Mouse (Mus musculus) monocyte, adult 5-6 weeks (primary cell): Measurements from ENCODE around the gene Tmem59. TPM values are rescaled to one million over a fixed set of nuclear protein-coding genes. Genes with fewer than 3 reads are reported as not detected.

Experiments
- ATAC-seq: fragments of 153-309, 156-312 bp; replicated peaks from 2 replicates; pipeline ENCODE4 v1.8.0; 2017; ENCODE audit warnings: mild to moderate bottlenecking; ENCODE audit not compliant: low TSS enrichment, insufficient number of reproducible peaks, severe bottlenecking, poor library complexity, low FRiP score
- total RNA-seq: library from RNA; stranded (forward); fragments of 200-1000, 200-491, 200-594 nt; gene quantifications from 3 replicates; pipeline ENCODE4 v1.2.3, GENCODE M21; 2017

Tmem59 gene
- total RNA-seq, result 184 to 208 TPM (median 196 TPM) in 3 replicates

- peak; percentile 89 for ATAC-seq
Observed at GRCm38 (mm10) chr4:107178182-107178829, at the start of gene Tmem59. Gene Tmem59 (plus strand): TSS chr4:107178399.

GRCm38 (mm10) chr4:107129373-107129772, 48.8 kb upstream of the Tmem59 start:
- ATAC-seq, result no peak

DNA sequence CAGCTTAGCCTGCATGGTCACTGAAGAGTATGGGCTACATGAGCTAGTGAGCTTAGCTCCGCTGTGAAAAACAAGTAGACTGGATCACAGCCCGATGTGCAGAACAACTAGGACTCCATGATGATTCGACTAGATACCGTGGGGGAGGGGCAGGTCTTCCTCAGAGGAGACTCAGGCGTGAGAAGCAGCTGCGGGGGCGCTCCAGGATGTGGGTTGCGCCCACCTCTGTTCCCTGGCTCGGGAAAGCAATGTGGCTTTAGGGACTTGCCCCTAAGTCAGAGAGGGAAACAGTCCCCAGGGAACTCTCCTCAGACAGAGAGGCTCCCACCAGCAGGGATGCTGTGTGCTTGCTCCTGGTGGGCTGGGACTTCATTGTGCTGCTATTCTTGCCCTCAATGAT, 47.7 kb upstream of the Tmem59 start:
- no peak for ATAC-seq

- no peak for ATAC-seq
Observed at GRCm38 (mm10) chr4:107134891-107135290, 43.3 kb upstream of the Tmem59 start.

DNA sequence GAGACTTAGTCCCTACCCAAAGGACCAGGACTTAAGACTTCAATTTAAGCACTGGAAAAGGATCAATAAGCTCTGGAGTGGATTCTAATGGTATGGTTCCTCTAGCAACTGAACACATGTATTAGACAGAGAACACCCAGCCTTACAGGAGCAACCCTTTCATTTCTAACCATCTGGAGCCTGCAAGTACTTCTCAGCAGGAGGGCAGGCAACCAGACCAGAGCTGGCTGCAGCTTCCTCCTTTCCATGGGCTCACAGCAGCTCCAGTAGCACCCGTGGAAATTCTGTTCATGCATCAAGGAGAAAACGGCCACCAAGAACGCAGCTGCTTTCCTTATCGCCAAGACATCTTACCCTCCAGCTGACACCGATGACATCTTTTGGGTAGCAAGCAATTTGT, 42.5 kb upstream of the Tmem59 start:
- no peak for ATAC-seq

GRCm38 (mm10) chr4:107136531-107136930, 41.7 kb upstream of the Tmem59 start:
- ATAC-seq, result no peak

DNA sequence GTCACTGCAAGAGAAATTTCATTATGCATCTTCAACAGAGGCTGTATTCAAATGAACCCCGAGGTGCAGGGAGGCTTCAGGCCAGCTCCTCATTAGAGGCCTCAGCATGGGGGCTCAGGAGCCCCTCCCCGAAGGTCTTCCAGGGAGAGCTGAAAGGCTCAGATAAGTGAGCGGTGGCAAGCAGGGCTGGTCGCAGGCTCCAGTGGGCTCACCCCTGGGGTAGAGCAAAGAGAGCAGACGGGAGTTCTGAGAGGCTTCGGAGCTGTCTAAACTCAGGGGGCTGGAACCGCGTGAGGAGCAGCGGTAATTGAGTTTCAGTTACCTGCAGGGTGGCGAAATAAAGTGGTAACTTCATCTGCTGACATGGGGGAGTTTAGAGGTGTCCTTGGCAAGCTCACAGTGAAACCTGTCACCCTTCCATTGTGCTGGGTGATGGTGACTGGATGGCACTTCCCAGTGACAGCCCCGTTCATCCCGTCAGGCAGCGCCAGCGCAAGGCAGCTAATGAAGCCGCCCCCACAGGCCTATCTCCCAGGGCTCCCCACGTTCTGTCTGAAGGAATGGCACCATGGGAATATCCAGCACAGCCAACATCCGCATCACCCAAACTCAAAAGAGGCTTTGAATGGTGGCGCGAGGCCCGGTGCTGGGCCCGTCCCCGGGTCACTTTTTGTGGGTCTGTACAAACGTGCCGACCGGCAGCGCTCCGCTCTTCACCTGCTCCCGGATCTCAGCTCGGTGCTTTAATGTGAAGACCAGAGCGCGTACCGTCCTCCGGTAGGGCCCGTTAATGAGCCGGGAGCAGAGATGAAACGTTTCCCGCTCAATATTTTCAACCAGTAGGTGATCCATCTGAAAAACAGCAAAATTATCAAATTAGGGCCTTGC, 39.0 kb upstream of the Tmem59 start:
- no peak for ATAC-seq

GRCm38 (mm10) chr4:107139836-107140631, 38.2 kb upstream of the Tmem59 start:
- ATAC-seq, result no peak

DNA sequence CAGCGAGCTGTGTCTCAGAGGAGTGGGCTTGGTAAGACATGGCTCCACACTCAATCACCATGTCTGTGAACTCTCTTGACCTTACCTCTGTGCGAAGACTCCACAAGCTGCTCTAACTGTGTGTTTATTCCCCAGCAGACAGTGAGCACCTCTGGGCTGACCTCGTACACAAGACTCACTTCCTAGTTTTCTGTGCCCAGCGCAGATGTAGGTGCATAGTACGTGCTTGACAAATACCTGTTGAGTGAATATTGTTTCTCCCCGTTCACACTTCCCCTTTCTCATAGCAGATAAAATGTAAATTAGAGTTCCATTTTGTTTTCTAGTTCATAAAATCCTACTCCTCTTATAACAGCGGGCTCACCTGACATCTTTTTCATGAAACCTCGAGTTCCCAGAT, 34.7 kb upstream of the Tmem59 start:
- ATAC-seq, result no peak

DNA sequence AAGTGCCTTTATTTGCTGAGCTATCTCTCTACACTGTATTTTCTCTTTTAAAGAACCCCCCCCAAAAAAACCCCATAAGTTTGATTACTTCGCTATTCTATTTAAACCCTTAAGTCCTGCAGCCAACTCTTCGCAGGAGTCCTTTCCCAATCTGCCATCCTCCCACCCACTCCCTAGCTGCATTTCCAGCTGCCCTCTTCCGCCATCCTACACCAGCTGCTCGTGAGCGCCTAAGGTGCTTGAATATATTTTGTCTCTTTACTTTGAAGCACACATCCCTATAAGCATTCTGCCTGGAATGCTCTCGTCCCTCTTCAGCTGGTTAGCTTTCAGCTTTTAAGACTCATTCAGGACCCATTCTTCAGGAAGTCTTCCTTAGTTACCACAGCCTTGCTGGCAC, 27.2 kb upstream of the Tmem59 start:
- ATAC-seq, result no peak

DNA sequence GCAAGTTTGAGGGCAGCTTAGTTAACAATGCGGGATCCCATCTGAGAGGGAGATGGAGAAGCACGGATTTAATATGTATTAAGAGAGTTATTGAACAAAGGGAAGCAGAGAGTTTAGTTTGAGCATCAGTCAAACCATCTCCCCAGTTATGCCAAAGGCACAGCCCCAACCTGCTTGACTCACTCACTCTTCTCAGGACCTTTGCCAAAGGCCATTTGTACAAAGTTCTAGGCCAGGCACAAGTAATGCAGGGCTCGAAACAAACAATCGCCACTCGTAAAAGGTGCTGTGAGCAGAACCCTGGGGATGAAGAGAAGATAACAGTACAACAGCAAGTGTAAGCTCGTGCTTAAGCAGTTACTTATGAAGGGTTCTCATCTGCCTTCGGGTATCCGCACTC, 25.6 kb upstream of the Tmem59 start:
- no peak for ATAC-seq

DNA sequence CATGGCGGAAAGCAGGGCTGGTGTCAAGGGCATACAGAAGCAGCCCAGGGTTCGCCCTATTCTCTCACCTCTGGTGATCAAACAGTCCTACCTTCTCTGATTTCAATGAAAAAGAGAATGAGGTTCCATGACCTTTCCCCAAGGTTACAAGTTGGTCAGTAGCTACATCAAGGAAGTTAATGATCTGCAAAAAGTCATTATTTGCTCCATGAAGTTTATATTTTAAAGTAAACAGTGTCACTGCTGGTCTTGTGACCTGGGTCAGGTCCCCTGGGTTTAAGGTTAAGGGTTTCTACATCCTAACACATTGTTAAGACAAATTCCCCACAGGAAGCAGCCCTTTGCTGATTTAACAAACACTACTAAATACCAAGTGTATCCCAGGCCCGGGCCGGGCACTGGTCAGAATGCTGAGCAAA, 21.2 kb upstream of the Tmem59 start:
- ATAC-seq, result no peak

GRCm38 (mm10) chr4:107159166-107159773, 18.9 kb upstream of the Tmem59 start:
- ATAC-seq, result no peak

DNA sequence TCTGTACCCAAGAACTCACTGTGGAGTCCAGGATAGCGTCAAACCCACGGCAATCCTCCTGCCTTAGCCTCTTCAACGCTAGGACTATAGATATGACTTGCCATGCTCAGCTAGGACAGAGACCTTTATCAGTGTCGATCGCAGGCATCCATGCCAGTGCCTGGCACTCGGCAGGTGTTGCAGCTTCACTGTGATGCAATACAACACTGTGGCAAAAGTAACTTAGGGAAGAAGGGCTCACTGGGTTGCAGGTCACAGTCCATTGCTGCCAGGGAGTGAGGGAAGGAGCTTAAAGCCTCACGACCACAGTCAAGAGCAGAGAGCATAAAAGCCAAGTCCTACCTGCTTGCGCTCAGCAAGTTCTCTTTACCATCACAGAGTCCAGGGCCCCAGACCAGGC, 18.0 kb upstream of the Tmem59 start:
- no peak for ATAC-seq

DNA sequence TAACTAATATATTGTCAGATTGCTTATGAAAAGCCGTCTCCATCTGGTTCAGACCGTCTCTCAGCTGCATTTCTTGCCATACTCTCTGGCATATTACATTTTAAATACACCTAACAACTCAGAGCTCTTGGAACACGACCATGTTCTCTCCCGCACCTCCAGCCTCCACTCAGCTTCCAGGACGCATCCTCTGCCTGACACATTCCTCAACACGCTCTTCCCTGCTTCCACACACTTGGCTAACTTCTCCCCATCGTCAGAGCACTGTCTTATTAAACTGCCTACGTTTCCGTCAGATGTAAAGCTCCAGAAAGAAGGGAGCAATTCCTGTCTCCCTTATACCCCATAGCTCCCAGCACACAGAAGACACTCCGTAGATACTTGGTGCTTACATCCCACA, 14.9 kb upstream of the Tmem59 start:
- ATAC-seq, result no peak

DNA sequence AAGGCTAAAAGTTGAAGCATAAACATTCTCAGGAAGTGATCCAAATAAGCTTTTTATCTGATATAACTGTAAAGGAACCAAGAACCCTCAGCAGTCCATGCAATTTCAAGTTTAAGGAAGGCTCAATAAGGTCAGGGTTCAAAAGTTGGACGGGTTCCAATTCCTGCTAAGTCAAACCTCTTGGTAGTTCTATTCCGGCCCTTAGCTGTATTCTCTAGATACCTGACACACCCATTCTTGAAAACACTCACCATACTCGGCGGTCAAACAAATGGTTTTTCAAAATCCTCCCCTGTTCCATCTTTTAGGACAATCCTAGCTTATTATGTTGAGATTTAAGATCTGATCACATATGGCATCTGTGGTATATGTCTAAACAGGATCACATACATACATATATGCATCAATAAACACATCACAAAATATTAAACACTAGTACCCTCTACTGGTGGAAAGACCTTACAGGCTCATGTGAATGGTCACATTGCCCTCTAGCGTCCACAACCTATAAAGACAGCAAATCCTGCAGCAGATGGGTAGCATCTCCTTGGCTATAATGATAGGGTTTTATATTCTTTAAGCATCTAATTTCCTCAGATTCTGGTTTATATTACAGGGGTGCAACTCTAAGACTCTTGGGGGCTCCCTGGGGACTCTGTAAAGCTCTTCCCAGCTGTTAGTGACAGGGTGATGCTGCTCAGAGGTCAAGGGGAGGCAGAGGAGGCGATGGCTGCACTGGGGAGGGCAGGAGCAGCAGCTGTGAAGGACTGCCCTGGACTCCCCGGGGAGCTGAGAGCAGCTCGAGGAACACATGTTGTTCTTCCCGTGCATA, 14.2 kb upstream of the Tmem59 start:
- peak; percentile 89 for ATAC-seq

- no peak for ATAC-seq
Observed at GRCm38 (mm10) chr4:107166700-107167099, 11.5 kb upstream of the Tmem59 start.

DNA sequence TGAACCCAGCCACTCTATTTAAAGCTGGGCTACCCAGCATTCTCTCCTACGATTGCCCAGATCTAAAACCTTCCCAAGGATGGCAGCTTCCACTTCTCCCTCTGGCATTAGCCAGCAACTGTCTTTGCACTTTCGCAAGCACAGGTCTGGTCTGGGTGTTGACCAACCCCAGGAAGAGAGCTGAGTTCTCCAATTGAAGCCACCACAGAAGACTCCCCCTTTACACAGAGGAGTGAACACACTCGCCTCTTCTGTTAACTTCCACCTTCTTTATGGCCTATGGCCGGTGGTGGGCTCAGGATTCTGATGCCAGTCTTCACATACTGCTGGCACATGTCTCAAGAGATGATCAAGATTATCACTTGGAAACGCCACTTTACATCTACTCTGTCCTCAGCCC, 10.4 kb upstream of the Tmem59 start:
- ATAC-seq, result peak; percentile 63
